Mouse (Mus musculus) midbrain, embryonic 12.5 days (tissue): ENCODE data around the gene Ankrd50. TPM values are rescaled to one million over a fixed set of nuclear protein-coding genes. Genes with fewer than 3 reads are reported as not detected.
A peak's percentile ranks its signal among the peaks of the same experiment; 100 is the strongest.

ENCODE experiments used
- ATAC-seq: fragments of 200-750 bp; cut with Nextera tagmentation; 2 replicates; pipeline ENCODE4 v1.8.0; 2017; ENCODE audit warnings: low read depth, moderate TSS enrichment, moderate library complexity; ENCODE audit not compliant: low FRiP score
- H3K27ac ChIP-seq: fragments of 300-500 bp; sonication (generic); replicated peaks from 2 replicates; pipeline ENCODE4 v1.5.1; 2016; ENCODE audit warnings: mild to moderate bottlenecking
- H3K27me3 ChIP-seq: fragments of 300-500 bp; sonication (generic); 2 replicates; pipeline ENCODE4 v1.6.1; 2016; ENCODE audit warnings: mild to moderate bottlenecking
- H3K36me3 ChIP-seq: fragments of 300-500 bp; sonication (generic); 2 replicates; pipeline ENCODE4 v1.6.1; 2016
- H3K4me1 ChIP-seq: fragments of 300-500 bp; sonication (generic); 2 replicates; pipeline ENCODE4 v1.6.1; 2016
- H3K4me2 ChIP-seq: fragments of 300-500 bp; sonication (generic); replicated peaks from 2 replicates; pipeline ENCODE4 v1.6.1; 2016; ENCODE audit warnings: mild to moderate bottlenecking, moderate library complexity
- H3K4me3 ChIP-seq: fragments of 300-500 bp; sonication (generic); 2 replicates; pipeline ENCODE4 v1.5.1; 2016; ENCODE audit warnings: mild to moderate bottlenecking
- H3K9ac ChIP-seq: fragments of 300-500 bp; sonication (generic); replicated peaks from 2 replicates; pipeline ENCODE4 v1.6.1; 2016; ENCODE audit warnings: mild to moderate bottlenecking, moderate library complexity
- H3K9me3 ChIP-seq: fragments of 300-500 bp; sonication (generic); 2 replicates; pipeline ENCODE4 v1.6.1; 2016; ENCODE audit warnings: mild to moderate bottlenecking
- WGBS: fragments of 180-500 bp; shearing (Covaris S2); methylation state at CpG from one replicate; pipeline ENCODE4 v1.1.7; 2016; 5-methylcytosine and 5-hydroxymethylcytosine counted together
- polyA plus RNA-seq: library from polyadenylated mRNA; unstranded; fragments of >200 nt; fragmentation: Nextera tagmentation; extraction: Ambion mirVana; gene quantifications from 2 replicates; pipeline ENCODE4 v1.2.1, GENCODE M21; 2016

The Ankrd50 gene
- polyA plus RNA-seq, 1 experiment from 2014 or later = 47.7 TPM

DNA sequence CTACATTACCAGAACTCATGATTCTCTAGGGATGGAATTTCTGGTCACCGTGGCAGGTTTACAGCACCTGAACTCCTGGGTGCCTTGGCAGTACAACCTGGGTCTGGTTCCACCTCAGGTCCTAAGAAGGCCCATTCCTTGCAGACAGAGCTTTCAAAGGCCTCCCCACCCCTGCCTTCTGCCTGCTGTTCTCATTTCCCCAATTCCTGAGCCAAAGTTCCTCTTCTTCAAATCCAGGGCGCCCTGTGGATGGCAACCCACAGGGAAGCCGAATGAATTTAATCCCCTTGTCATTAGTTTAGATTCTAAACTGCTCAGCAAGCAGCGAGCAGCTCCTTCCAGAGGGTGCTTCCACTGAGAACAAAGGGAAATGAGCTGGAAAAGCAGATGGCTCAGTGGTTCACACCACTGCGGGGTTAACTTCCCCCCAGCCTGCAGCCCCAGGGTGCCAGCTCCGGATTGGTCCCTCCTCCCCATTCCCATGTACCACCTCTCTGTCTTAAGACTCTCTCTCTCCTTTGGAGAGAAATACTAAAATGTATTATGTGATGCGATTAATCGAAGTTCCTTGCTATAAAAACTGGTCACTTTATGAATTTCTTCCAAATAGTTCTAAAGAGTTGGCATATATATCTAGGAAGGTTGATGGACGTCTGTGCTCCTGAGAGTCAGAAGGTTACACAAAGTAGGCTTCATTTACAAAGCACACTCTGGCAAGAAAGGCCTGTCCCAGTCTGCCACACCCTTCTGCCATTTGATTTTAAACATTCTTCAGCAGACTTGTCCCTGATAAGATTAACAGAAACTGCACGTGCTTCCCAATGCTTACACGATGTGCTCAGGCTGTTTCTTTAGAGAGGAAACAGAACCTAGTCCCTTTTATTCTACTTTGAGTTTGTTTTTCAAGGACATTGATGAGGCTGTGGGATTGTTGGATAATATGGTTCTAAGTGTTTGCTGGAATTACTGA lies 50.9 kb downstream of the Ankrd50 start:
- H3K4me3 ChIP-seq = no peak overlapping the region
- ATAC-seq = peak; percentile 66
- WGBS = 10% methylated on average over 11 of the region's 11 CpGs
- H3K9me3 ChIP-seq = no peaks in the 10 kb centered on the region
- H3K9ac ChIP-seq = no peak overlapping the region
- H3K4me1 ChIP-seq = peaks cover 14% of the 10 kb centered on the region
- H3K4me2 ChIP-seq = no peak overlapping the region
- H3K27ac ChIP-seq = no peak overlapping the region; the same call in 1 of the 2 replicates
- no peaks in the 10 kb centered on the region for H3K27me3 ChIP-seq
- no peaks in the 10 kb centered on the region for H3K36me3 ChIP-seq

DNA sequence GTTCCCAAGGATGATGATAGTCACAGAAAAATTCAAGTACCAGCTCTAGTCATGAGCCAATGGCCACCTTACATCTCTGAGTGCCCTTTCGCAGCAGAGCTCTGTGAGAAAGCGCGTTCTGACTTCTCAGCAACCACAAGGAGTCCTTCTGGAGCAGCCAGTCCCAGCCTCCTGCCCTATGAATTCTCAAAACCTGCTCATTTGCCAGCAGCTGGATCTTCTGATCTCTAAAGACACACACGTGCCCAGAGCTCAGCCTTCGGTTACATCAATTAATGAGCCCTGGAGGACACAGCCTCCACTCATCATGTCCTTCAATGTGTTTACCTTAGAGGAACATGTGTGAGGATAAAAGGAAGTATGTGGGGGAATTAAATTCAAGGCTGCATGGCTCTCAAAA lies 53.2 kb downstream of the Ankrd50 start:
- no peak for ATAC-seq
- no peaks in the 10 kb centered on the region for H3K36me3 ChIP-seq
- peaks cover 14% of the 10 kb centered on the region for H3K4me1 ChIP-seq
- no peak overlapping the region for H3K9ac ChIP-seq
- WGBS = 80% methylated on average over 5 of the region's 5 CpGs
- H3K27me3 ChIP-seq = no peaks in the 10 kb centered on the region
- H3K27ac ChIP-seq = no peak overlapping the region
- H3K9me3 ChIP-seq = no peaks in the 10 kb centered on the region
- no peak overlapping the region for H3K4me3 ChIP-seq
- H3K4me2 ChIP-seq = no peak overlapping the region

DNA sequence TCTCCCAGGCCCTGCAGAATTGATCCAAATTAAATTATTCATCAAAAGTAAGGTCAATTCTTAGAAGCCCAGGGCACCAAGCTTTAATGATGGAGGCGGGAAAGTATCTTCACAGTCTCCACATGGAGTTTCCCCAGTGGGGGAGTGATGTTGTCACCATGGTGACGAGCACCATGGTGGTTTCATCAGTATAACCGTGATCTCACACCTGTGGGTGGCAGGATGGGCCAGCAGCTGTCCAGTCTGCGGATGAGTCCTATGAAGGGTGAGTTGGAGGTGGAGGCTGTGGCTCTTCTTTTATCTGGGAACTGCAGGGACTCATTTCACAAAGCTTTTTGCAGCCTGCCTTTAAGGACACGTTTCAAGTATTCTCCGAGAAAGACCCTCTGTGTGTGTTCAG lies 53.6 kb downstream of the Ankrd50 start:
- Histone ChIP-seq H3K27me3 (no peaks in the 10 kb centered on the region), H3K36me3 (no peaks in the 10 kb centered on the region), H3K4me3 (no peak overlapping the region), H3K27ac (no peak overlapping the region), H3K9ac (no peak overlapping the region), H3K9me3 (no peaks in the 10 kb centered on the region), H3K4me2 (no peak overlapping the region), H3K4me1 (peaks cover 14% of the 10 kb centered on the region)
- WGBS = 67% methylated on average over 6 of the region's 6 CpGs
- ATAC-seq = 0 out of 2 replicates have a peak, but pooled peaks have one; percentile 68

DNA sequence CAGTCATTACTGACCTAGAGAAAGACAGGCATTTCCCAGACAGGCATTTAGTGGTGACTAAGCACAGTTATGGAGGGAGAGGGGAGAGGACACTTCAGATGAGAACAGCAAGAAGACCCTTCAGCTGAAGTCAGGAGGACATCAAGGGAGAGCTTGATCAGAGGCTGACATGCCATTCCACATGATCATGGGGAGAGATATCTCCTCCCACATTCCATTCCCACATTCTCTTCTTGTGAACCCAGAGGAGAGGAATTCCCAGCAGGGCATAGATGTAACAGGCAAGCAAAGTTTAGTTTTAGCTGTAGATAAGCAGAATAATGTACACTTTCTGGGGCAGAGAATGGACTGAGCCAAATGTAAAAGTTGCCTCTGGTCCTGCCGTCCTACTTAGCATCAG lies 57.4 kb downstream of the Ankrd50 start:
- Histone ChIP-seq H3K27me3 (no peaks in the 10 kb centered on the region), H3K27ac (no peak overlapping the region), H3K36me3 (no peaks in the 10 kb centered on the region), H3K9ac (no peak overlapping the region), H3K9me3 (no peaks in the 10 kb centered on the region), H3K4me2 (no peak overlapping the region), H3K4me1 (no peaks in the 10 kb centered on the region), H3K4me3 (no peak overlapping the region)
- WGBS = 86% methylated on average over 1 of the region's 1 CpGs
- ATAC-seq = no peak

DNA sequence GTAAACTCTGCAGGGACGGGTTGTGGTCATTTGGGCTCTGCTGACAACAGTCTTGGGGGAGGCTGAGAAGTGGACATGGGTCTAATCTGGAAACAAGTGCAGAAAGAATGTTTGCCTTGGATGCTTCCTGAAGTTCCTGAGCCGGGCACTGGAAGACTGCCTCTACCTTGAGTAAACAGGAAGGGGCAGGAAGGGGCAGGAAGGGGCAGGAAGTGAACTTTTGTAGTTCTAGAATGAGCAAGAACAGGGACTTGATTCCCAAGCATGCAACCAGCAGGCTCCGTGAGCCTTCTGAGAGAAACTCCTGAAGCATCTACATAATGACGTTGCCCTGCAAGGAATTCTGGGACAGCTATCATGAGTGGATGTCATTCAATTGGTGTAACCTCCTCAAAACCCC lies 60.7 kb downstream of the Ankrd50 start:
- Histone ChIP-seq H3K36me3 (no peaks in the 10 kb centered on the region), H3K4me1 (no peaks in the 10 kb centered on the region), H3K27me3 (no peaks in the 10 kb centered on the region), H3K4me3 (no peak overlapping the region), H3K27ac (no peak overlapping the region), H3K4me2 (no peak overlapping the region), H3K9ac (no peak overlapping the region), H3K9me3 (no peaks in the 10 kb centered on the region)
- 79% methylated on average over 4 of the region's 4 CpGs for WGBS
- no peak for ATAC-seq

DNA sequence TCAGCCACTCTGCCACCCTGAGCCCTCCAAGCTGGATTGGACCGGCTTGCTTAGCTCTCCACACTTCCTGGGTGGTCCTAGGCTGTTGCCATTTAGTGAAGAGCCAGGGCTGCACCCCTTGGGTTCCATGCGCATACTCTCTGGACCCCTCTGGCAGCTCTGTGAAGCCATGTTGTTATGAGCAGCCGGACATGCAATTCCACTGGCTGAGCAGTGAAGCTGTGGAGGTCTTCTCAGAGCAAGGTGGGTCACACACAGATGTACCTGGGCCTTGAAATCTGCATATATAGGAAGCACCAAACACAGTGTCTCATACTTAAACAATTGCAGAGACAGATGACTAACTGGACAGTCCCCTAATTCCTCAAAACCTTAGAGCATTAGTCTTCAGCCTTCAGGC lies 64.7 kb downstream of the Ankrd50 start:
- no peaks in the 10 kb centered on the region for H3K4me1 ChIP-seq
- no peak overlapping the region for H3K4me3 ChIP-seq
- no peaks in the 10 kb centered on the region for H3K9me3 ChIP-seq
- ATAC-seq = no peak
- H3K27me3 ChIP-seq = no peaks in the 10 kb centered on the region
- H3K36me3 ChIP-seq = no peaks in the 10 kb centered on the region
- 92% methylated on average over 3 of the region's 3 CpGs for WGBS
- no peak overlapping the region for H3K9ac ChIP-seq
- no peak overlapping the region for H3K27ac ChIP-seq
- no peak overlapping the region for H3K4me2 ChIP-seq

DNA sequence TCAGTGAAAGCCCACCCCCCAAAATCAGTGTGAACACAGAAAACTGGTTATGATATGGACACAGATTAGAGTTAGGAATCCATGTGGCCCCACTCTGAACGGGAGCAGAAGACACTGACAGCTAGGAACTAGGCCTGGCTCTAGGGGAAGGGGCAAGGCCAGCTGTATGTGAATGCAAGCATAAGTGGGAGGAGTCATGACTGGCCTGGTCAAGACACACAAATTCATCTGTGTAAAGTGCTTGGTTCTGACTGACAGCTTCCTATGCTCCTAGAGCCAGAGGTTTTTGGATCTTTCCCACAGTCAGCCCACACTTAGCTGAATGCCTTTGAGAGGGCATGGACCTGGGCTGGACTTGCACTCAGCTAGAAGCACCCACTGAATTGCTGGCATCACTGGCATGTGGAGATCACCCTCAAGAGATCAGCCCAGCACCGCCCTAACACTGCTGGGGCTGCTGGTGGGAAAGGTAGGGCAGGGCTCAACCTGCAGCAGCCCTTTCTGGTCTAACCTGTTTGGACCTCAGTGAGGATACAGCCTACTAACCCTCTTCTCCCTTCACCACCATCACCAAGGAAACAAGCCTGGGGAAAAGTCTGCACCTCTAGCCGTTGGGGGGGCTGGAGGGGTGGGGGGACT lies 69.2 kb downstream of the Ankrd50 start:
- Histone ChIP-seq H3K9me3 (no peaks in the 10 kb centered on the region), H3K4me1 (no peaks in the 10 kb centered on the region), H3K4me3 (no peak overlapping the region), H3K9ac (no peak overlapping the region), H3K27ac (no peak overlapping the region), H3K36me3 (no peaks in the 10 kb centered on the region), H3K27me3 (no peaks in the 10 kb centered on the region), H3K4me2 (no peak overlapping the region)
- no peak for ATAC-seq
- 67% methylated on average over 3 of the region's 3 CpGs for WGBS
